Comparison of ENCODE assay signal across 8 mouse cellular contexts in genomic region chr12:50943741-50944521, GRCm38 (mm10).
DNase-seq lines count a peak whose midpoint lies in the region; ATAC-seq and TF ChIP-seq lines count a peak whose summit lies in the region.

No protein-coding gene starts in this region.

- no peak overlapping the region for H3K9ac ChIP-seq in heart, adult 2 months (ENCODE audit: low read depth, low read length)
- no peak overlapping the region for H3K9ac ChIP-seq in kidney, embryonic 14.5 days (ENCODE audit: low read depth, low read length)
- H3K9ac ChIP-seq in limb, embryonic 13.5 days = peak overlapping the region; percentile 60; the same call in 1 of the 2 replicates
- peak overlapping the region; percentile 57 for H3K9ac ChIP-seq in neural tube, embryonic 11.5 days (ENCODE audit: low read length)

- 19% methylated on average over 19 of the region's 19 CpGs for WGBS in heart, adult 2 months
- WGBS in heart, embryonic 10.5 days = 24% methylated on average over 19 of the region's 19 CpGs
- WGBS in kidney, embryonic 14.5 days = 27% methylated on average over 19 of the region's 19 CpGs
- WGBS in limb, embryonic 13.5 days = 26% methylated on average over 19 of the region's 19 CpGs
- 26% methylated on average over 19 of the region's 19 CpGs for whole genome bisulfite sequencing in neural tube, embryonic 11.5 days

- H3K9me3 ChIP-seq in heart, embryonic 10.5 days = no peaks in the 10 kb centered on the region
- no peaks in the 10 kb centered on the region for H3K9me3 ChIP-seq in kidney, embryonic 14.5 days (ENCODE audit: control insufficient read depth, low read length)
- no peaks in the 10 kb centered on the region for H3K9me3 ChIP-seq in limb, embryonic 13.5 days
- H3K9me3 ChIP-seq in neural tube, embryonic 11.5 days (ENCODE audit: control insufficient read depth, low read length) = no peaks in the 10 kb centered on the region

- no peaks in the 10 kb centered on the region for H3K36me3 ChIP-seq in heart, adult 2 months (ENCODE audit: control insufficient read depth, insufficient read depth, low read length)
- H3K36me3 ChIP-seq in heart, embryonic 10.5 days = no peaks in the 10 kb centered on the region
- H3K36me3 ChIP-seq in kidney, embryonic 14.5 days (ENCODE audit: control insufficient read depth, insufficient read depth, low read length) = no peaks in the 10 kb centered on the region
- no peaks in the 10 kb centered on the region for H3K36me3 ChIP-seq in limb, embryonic 13.5 days
- H3K36me3 ChIP-seq in neural tube, embryonic 11.5 days (ENCODE audit: control insufficient read depth, insufficient read depth, low read length) = no peaks in the 10 kb centered on the region

- no peak overlapping the region for H3K4me3 ChIP-seq in heart, adult 2 months
- peak overlapping the region; percentile 45 for H3K4me3 ChIP-seq in heart, embryonic 10.5 days
- H3K4me3 ChIP-seq in kidney, embryonic 14.5 days (ENCODE audit: low read length) = peak overlapping the region; percentile 20; the same call in 1 of the 2 replicates
- H3K4me3 ChIP-seq in limb, embryonic 13.5 days = peak overlapping the region; percentile 29
- peak overlapping the region; percentile 16; the same call in 1 of the 2 replicates for H3K4me3 ChIP-seq in neural tube, embryonic 11.5 days (ENCODE audit: low read depth, low read length)

- peak; percentile 74 for TF ChIP-seq CTCF in heart, adult 2 months (IDR thresholded peaks at IDR 0.05)

- H3K4me1 ChIP-seq in heart, adult 2 months (ENCODE audit: control insufficient read depth, insufficient read depth, low read length) = no peaks in the 10 kb centered on the region
- H3K4me1 ChIP-seq in heart, embryonic 10.5 days = no peaks in the 10 kb centered on the region
- no peaks in the 10 kb centered on the region for H3K4me1 ChIP-seq in kidney, embryonic 14.5 days (ENCODE audit: control insufficient read depth, insufficient read depth, low read length)
- H3K4me1 ChIP-seq in limb, embryonic 13.5 days = no peaks in the 10 kb centered on the region
- no peaks in the 10 kb centered on the region for H3K4me1 ChIP-seq in neural tube, embryonic 11.5 days (ENCODE audit: control insufficient read depth, insufficient read depth, low read length)

- H3K27ac ChIP-seq in heart, adult 2 months = no peak overlapping the region
- peak overlapping the region; percentile 52; the same call in 1 of the 2 replicates for H3K27ac ChIP-seq in heart, embryonic 10.5 days
- no peak overlapping the region for H3K27ac ChIP-seq in kidney, embryonic 14.5 days (ENCODE audit: low read depth, low read length)
- no peak overlapping the region for H3K27ac ChIP-seq in limb, embryonic 13.5 days
- no peak overlapping the region for H3K27ac ChIP-seq in neural tube, embryonic 11.5 days (ENCODE audit: low read depth, low read length)

- TF ChIP-seq POLR2A in heart, adult 2 months (IDR thresholded peaks at IDR 0.05; ENCODE audit: insufficient read depth, low read depth, low read length) = no peak

- H3K4me2 ChIP-seq in kidney, embryonic 14.5 days (replicated peaks; ENCODE audit: low read depth, low read length) = peak overlapping the region; percentile 43
- peak overlapping the region; percentile 59 for H3K4me2 ChIP-seq in limb, embryonic 13.5 days (replicated peaks)
- H3K4me2 ChIP-seq in neural tube, embryonic 11.5 days (ENCODE audit: low read depth) = peak overlapping the region; percentile 60

- intact Hi-C loops in heart, adult 2 months (cut with DNase I) = loop anchor here (5.0 to 10.0 kb wide), 3 partner anchors 241 to 1572 kb away; no protein-coding TSS in a partner anchor
- intact Hi-C loops in heart, postnatal 25 days (cut with DNase I) = loop anchor here (5.0 to 10.0 kb wide), 2 partner anchors 241 to 1572 kb away; no protein-coding TSS in a partner anchor

- peak; percentile 5 to 18 for DNase-seq in heart, adult 2 months
- no peak for DNase-seq in heart, postnatal 25 days (ENCODE audit: low spot score)
- DNase-seq in embryo, embryonic 10.5 days (ENCODE audit: low spot score) = peak; percentile 92
- DNase-seq in heart, embryonic 10.5 days (ENCODE audit: low spot score) = peak; percentile 79
- peak; percentile 82 for DNase-seq in neural tube, embryonic 11.5 days (ENCODE audit: low spot score)
- DNase-seq in spleen, postnatal 4 days (ENCODE audit: low spot score in 2 of 2) = no peak

- no peaks in the 10 kb centered on the region for H3K27me3 ChIP-seq in heart, adult 2 months (ENCODE audit: control insufficient read depth, insufficient read depth, low read length)
- H3K27me3 ChIP-seq in heart, embryonic 10.5 days (ENCODE audit: insufficient read depth, poor library complexity, severe bottlenecking) = no peaks in the 10 kb centered on the region
- no peaks in the 10 kb centered on the region for H3K27me3 ChIP-seq in kidney, embryonic 14.5 days (ENCODE audit: control insufficient read depth, insufficient read depth, low read length)
- H3K27me3 ChIP-seq in limb, embryonic 13.5 days = peaks cover 24% of the 10 kb centered on the region
- H3K27me3 ChIP-seq in neural tube, embryonic 11.5 days (ENCODE audit: control insufficient read depth, insufficient read depth, low read length) = no peaks in the 10 kb centered on the region

- TF ChIP-seq EP300 in heart, adult 2 months (IDR thresholded peaks at IDR 0.05; ENCODE audit: insufficient read depth, low read depth, low read length) = no peak

- peak; percentile 92; the same call in 1 of the 2 replicates for ATAC-seq in kidney, embryonic 14.5 days (ENCODE audit: low FRiP score, low TSS enrichment)
- ATAC-seq in limb, embryonic 13.5 days (ENCODE audit: low FRiP score, low read depth) = peak; percentile 81
- ATAC-seq in neural tube, embryonic 11.5 days (ENCODE audit: insufficient read depth, low FRiP score, low TSS enrichment) = peak; percentile 62

- no peaks in the 10 kb centered on the region for H3K79me2 ChIP-seq in heart, adult 2 months (replicated peaks; ENCODE audit: control insufficient read depth, insufficient read depth, low read length)

Comparison
In these comparisons a context has a peak if more than half of its experiments do, and no peak if none do; other contexts are left out.
1. DNase-seq: peak in heart, adult 2 months (2 of 2), embryo, embryonic 10.5 days (single experiment), heart, embryonic 10.5 days (single experiment) and neural tube, embryonic 11.5 days (single experiment); none in heart, postnatal 25 days (single experiment) and spleen, postnatal 4 days (0 of 2).
2. H3K9ac ChIP-seq: peak in limb, embryonic 13.5 days (single experiment) and neural tube, embryonic 11.5 days (single experiment); none in heart, adult 2 months (single experiment) and kidney, embryonic 14.5 days (single experiment).
3. Peak in every context shown above with its lines, with median percentiles within 50 percentile points of each other: ATAC-seq and H3K4me2 ChIP-seq.